ENCODE assay signal across 26 mouse cellular contexts in the genomic region with DNA sequence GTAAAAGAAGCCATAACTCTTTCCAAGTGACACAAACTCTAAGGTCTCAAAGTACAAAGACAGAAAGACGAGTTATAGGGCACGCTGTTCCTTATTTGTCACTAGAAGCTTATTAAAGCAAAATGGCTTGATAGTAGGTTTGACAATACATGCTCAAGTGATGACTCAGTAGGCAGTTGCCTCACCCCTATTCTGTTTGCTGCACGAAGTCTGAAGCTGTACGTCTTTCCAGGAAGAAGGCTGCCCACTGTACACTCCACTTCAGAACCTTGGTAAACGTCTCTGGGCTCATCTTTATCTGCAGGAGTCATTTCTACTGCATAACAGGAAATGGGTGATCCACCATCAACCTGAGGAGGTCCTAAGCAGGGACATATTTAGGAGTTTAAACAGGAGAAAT.
"Had no signal": no experiment of that assay in that cellular context is flagged by ENCODE, and none has a peak within 500 bp of the region (broad histone marks: within the 10 kb centered on the region; RNA-seq: fewer than 3 reads in every experiment).

No protein-coding gene starts in this region.

- H3K4me2 ChIP-seq: heart, embryonic 12.5 days; hindbrain, embryonic 12.5 days; hindbrain, embryonic 14.5 days; kidney, embryonic 15.5 days; limb, embryonic 13.5 days; limb, embryonic 15.5 days; liver, embryonic 12.5 days had no signal

- H3K27ac ChIP-seq: gastrocnemius, adult 2 months; heart, embryonic 10.5 days; hindbrain, embryonic 10.5 days; hindbrain, embryonic 12.5 days; hindbrain, embryonic 14.5 days; hindbrain, postnatal 0 days; kidney, embryonic 15.5 days; kidney, postnatal 0 days; layer of hippocampus, adult 2 months; limb, embryonic 13.5 days; limb, embryonic 15.5 days; liver, embryonic 12.5 days; liver, embryonic 14.5 days had no signal

- H3K9me3 ChIP-seq: heart, embryonic 10.5 days; heart, embryonic 12.5 days; hindbrain, embryonic 10.5 days; hindbrain, embryonic 12.5 days; kidney, embryonic 15.5 days; limb, embryonic 13.5 days; limb, embryonic 15.5 days; liver, embryonic 12.5 days had no signal

- H3K4me3 ChIP-seq: gastrocnemius, adult 2 months; heart, embryonic 10.5 days; heart, embryonic 12.5 days; hindbrain, embryonic 10.5 days; hindbrain, embryonic 12.5 days; kidney, embryonic 15.5 days; layer of hippocampus, adult 2 months; limb, embryonic 13.5 days; limb, embryonic 15.5 days; liver, embryonic 12.5 days had no signal

- H3K27me3 ChIP-seq: heart, embryonic 12.5 days; hindbrain, embryonic 12.5 days; kidney, embryonic 15.5 days; limb, embryonic 13.5 days; limb, embryonic 15.5 days; liver, embryonic 12.5 days had no signal

- DNase-seq: gastrocnemius, adult 2 months; gastrocnemius, postnatal 10 days; gastrocnemius, postnatal 25 days; heart, adult 18-20 months; heart, postnatal 10 days; heart, postnatal 4 days; kidney, adult 11 months; kidney, adult 2 months; kidney, adult 9 months; kidney, postnatal 14 days; kidney, postnatal 36 days; left cerebral cortex, postnatal 4 days; lung, adult 18-20 months had no signal

- ATAC-seq: hindbrain, postnatal 0 days; liver, embryonic 12.5 days had no signal

- H3K9ac ChIP-seq: heart, embryonic 12.5 days; hindbrain, embryonic 12.5 days; hindbrain, embryonic 14.5 days; kidney, embryonic 15.5 days; limb, embryonic 13.5 days; limb, embryonic 15.5 days; liver, embryonic 12.5 days; liver, embryonic 14.5 days had no signal

- H3K4me1 ChIP-seq: heart, embryonic 10.5 days; heart, embryonic 12.5 days; hindbrain, embryonic 10.5 days; hindbrain, embryonic 12.5 days; kidney, embryonic 15.5 days; limb, embryonic 13.5 days; limb, embryonic 15.5 days; liver, embryonic 12.5 days had no signal
